Mouse (Mus musculus): Measurements from ENCODE around the gene Cldn20.

Gene Cldn20

GRCm38 (mm10) chr17:3529523-3529922 lies 2.8 kb upstream of the Cldn20 start:
- in situ Hi-C loops (cut with MboI, MseI), result no loop called here

DNA sequence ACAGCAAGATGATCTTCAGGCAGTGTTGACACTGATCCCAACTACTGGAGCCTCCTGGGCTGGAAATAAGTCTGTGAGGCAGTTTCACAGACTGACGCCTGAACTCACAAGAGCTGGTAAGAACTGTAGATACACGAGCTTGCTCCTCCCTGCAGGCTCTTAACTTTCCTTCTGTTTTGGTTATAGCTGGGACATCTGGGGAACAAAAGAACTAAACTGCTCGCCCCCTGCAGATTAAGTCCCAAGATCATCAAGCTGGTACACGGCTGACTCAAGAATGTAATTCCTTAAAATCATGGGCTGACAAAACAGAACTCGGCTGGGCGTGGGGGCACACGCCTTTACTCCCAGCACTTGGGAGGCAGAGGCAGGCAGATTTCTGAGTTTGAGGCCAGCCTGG lies 1.8 kb upstream of the Cldn20 start:
- in situ Hi-C loops (cut with MboI, MseI), result no loop called here

- in situ Hi-C loops (cut with MboI, MseI), result no loop called here
Observed at GRCm38 (mm10) chr17:3531641-3532040, 713 bp upstream of the Cldn20 start.

DNA sequence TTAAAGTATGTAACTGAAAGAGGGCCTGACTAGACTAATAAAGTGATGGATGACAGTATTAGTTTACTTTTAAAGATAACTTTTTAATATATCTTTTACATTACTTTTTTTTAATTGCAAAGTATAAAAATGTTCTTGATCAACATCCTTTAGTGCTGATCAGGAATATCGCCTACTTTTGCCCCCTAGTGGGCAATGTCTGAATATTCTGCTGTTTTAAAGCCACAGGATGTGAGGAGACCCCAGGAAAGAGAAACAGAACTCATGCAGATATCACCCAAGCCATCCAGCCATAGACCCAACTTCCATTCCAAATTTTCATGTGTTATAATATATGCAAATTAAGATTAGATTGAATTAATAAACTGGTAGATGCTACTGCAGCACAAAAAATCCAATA lies 1.1 kb downstream of the Cldn20 start:
- in situ Hi-C loops (cut with MboI, MseI), result no loop called here

GRCm38 (mm10) chr17:3540304-3540703 lies 8.0 kb downstream of the Cldn20 start:
- in situ Hi-C loops (cut with MboI, MseI), result no loop called here

DNA sequence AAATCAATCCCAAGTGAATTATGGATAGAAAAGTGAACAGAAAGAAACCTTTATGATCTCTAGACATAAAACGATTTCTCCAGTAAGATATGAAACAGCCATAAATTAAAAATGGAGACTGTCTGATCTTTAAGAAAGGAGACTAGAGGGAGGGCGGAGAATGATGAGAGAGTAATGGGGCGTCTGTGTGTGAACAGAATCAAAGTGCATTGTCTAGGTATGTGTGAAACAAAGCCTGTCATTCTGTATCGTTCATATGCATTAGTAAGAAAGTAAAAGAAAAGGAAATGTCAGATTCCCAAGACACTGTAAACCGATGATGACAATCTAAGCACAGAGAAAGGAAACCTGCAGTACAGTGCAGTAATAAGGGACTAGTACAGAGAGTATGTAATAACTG lies 8.7 kb downstream of the Cldn20 start:
- in situ Hi-C loops (cut with MboI, MseI), result no loop called here

GRCm38 (mm10) chr17:3547725-3548124 lies 15.4 kb downstream of the Cldn20 start:
- in situ Hi-C loops (cut with MboI, MseI), result no loop called here

DNA sequence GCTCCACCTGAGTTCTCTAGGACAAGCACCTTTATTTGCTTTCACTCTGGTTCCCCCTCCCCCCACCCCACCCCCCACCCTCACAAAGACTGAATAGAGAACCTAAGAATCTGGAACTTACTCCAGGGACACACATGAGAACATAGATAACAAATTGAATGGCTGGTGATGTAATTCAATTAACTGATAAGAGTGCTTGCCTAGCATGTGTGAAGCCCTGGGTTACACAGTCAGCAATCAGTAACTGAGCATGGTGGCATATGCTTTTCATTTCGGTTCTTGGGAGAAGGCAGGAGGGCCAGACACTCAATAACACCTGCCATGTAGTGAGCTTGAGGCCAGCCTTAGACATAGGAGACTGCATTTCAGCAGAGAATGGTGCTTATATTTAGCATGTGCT lies 23.9 kb downstream of the Cldn20 start:
- in situ Hi-C loops (cut with MboI, MseI), result no loop called here

- in situ Hi-C loops (cut with MboI, MseI), result no loop called here
Observed at GRCm38 (mm10) chr17:3557331-3558311, 25.3 kb downstream of the Cldn20 start, which contains the start of gene Tfb1m. Gene Tfb1m (minus strand): TSS chr17:3557781.

GRCm38 (mm10) chr17:3558356-3558870 lies 26.1 kb downstream of the Cldn20 start:
- in situ Hi-C loops (cut with MboI, MseI), result no loop called here

GRCm38 (mm10) chr17:3560534-3560933 lies 28.2 kb downstream of the Cldn20 start:
- in situ Hi-C loops (cut with MboI, MseI), result no loop called here

DNA sequence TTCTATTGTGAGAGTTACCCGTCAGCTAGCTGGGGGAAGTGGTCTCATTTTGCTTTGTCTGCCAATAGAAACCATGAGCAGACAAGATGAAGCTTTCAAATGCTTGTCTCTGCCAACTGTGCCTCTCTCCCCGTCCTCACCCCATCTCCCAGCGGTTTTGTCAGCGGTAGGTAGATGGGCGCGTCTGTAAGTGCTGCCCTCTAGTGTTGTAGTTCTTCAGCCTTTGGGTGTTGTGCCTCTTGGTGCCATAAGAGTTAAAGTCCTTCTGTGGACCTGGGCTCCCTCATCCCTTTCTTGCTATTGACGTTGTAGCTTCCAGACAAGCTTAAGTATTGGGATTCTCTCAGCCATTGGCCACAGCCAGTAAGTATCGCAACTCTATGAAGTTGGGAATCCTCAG lies 30.1 kb downstream of the Cldn20 start:
- in situ Hi-C loops (cut with MboI, MseI), result no loop called here

DNA sequence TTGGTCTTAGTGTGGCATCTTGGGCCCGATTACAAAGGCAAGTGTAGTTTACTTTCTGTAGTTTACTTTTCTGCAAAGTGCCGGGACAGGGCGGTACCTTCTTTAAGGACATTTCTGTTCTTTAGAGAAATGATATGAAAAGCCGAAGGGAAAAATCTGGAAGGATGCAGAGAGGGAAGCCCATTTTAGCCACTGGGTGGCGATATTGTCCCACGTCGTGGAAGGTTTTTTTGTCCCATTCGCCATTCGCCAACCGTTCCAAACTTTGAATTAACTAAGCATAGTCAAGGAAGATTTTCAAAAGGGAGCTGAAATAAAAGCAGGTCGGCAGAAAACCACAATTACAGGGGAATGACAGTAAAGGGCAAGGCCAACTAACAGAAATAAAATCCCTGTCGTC lies 38.5 kb downstream of the Cldn20 start:
- in situ Hi-C loops (cut with MboI, MseI), result loop anchor here (10.0 kb wide), 1 partner anchor 1834 kb away; no protein-coding TSS in a partner anchor
